Mouse (Mus musculus) layer of hippocampus, adult 18-20 months (tissue): ENCODE measurements at regions not wholly inside any gene's neighbourhood (a gene's known extent, or its start where the extent isn't known, plus 50 kb on each side); places are given as distances from the start of the nearest gene placed in this dataset.
A peak's percentile ranks its signal among the peaks of the same experiment; 100 is the strongest.
"Not testable (repeated sequence)": the region's sequence is repeated elsewhere in the genome, so short reads cannot be mapped to it uniquely, and the experiment has no call there.

Source experiments
- DNase-seq, 2 experiments: peaks; one replicate each; pipeline ENCODE4 v3.0.0; 2022; ENCODE audit warnings: low spot score in 2 of 2

GRCm38 (mm10) chr5:78075203-78075602, 667.4 kb upstream of the Igfbp7 start:
- no peak for DNase-seq

- DNase-seq, result peak in 1 of 2 experiments; percentile 5
Measured at GRCm38 (mm10) chr5:78032554-78033250, 624.9 kb upstream of the Igfbp7 start.

- DNase-seq, result no peak
Measured at GRCm38 (mm10) chr5:78017523-78017922, 609.7 kb upstream of the Igfbp7 start.

- DNase-seq, result peak in 1 of 2 experiments; percentile 45
Measured at GRCm38 (mm10) chr5:77986449-77987047, 578.7 kb upstream of the Igfbp7 start.

- no peak for DNase-seq
Measured at GRCm38 (mm10) chr5:77985269-77985668, 577.4 kb upstream of the Igfbp7 start.

GRCm38 (mm10) chr5:77940021-77940420, 532.2 kb upstream of the Igfbp7 start:
- not testable (repeated sequence) for DNase-seq

- no peak for DNase-seq
Measured at GRCm38 (mm10) chr5:77931874-77932273, 524.0 kb upstream of the Igfbp7 start.

- DNase-seq, result no peak
Measured at GRCm38 (mm10) chr5:77921186-77921585, 513.3 kb upstream of the Igfbp7 start.

GRCm38 (mm10) chr5:77917086-77917676, 509.3 kb upstream of the Igfbp7 start:
- no peak for DNase-seq

- no peak for DNase-seq
Measured at GRCm38 (mm10) chr5:77916375-77916774, 508.5 kb upstream of the Igfbp7 start.

GRCm38 (mm10) chr5:77909218-77909617, 501.4 kb upstream of the Igfbp7 start:
- DNase-seq, result peak in 1 of 2 experiments; percentile 38

GRCm38 (mm10) chr5:77892024-77892423, 484.2 kb upstream of the Igfbp7 start:
- DNase-seq, result not testable (repeated sequence)

- peak; percentile 59 to 85 for DNase-seq
Measured at GRCm38 (mm10) chr5:77888534-77888933, 480.7 kb upstream of the Igfbp7 start.

GRCm38 (mm10) chr5:77871403-77871802, 463.6 kb upstream of the Igfbp7 start:
- peak in 1 of 2 experiments; percentile 8 for DNase-seq

- DNase-seq, result no peak
Measured at GRCm38 (mm10) chr5:77865342-77865741, 457.5 kb upstream of the Igfbp7 start.

- no peak for DNase-seq
Measured at GRCm38 (mm10) chr5:77855191-77855590, 447.4 kb upstream of the Igfbp7 start.

- no peak for DNase-seq
Measured at GRCm38 (mm10) chr5:77853999-77854784, 446.4 kb upstream of the Igfbp7 start.

GRCm38 (mm10) chr5:77851645-77852044, 443.8 kb upstream of the Igfbp7 start:
- no peak for DNase-seq

GRCm38 (mm10) chr5:77838186-77839097, 430.6 kb upstream of the Igfbp7 start:
- DNase-seq, result peak in 1 of 2 experiments; percentile 34

GRCm38 (mm10) chr5:77827971-77828370, 420.1 kb upstream of the Igfbp7 start:
- DNase-seq, result no peak

- DNase-seq, result no peak
Measured at GRCm38 (mm10) chr5:77826063-77826462, 418.2 kb upstream of the Igfbp7 start.
